Mouse (Mus musculus) hindbrain, embryonic 15.5 days (tissue): Measurements from ENCODE around the gene Cntn2. TPM values are rescaled to one million over a fixed set of nuclear protein-coding genes. Genes with fewer than 3 reads are reported as not detected.

ENCODE experiments used
- ATAC-seq: fragments of 200-750 bp; cut with Nextera tagmentation; 2 replicates; pipeline ENCODE4 v1.8.0; 2017; ENCODE audit warnings: low read depth, moderate number of reproducible peaks, moderate TSS enrichment; ENCODE audit not compliant: low FRiP score
- H3K27ac ChIP-seq: fragments of 300-500 bp; sonication (generic); replicated peaks from 2 replicates; pipeline ENCODE4 v1.5.1; 2015; ENCODE audit warnings: mild to moderate bottlenecking, inconsistent platforms
- H3K27me3 ChIP-seq: fragments of 300-500 bp; sonication (generic); 2 replicates; pipeline ENCODE4 v1.6.1; 2015; ENCODE audit warnings: control low read depth, inconsistent platforms
- H3K36me3 ChIP-seq: fragments of 300-500 bp; sonication (generic); 2 replicates; pipeline ENCODE4 v1.6.1; 2015; ENCODE audit warnings: control low read depth, inconsistent platforms
- H3K4me1 ChIP-seq: fragments of 300-500 bp; sonication (generic); replicated peaks from 2 replicates; pipeline ENCODE4 v1.6.1; 2015; ENCODE audit warnings: control low read depth, inconsistent platforms
- H3K4me2 ChIP-seq: fragments of 300-500 bp; sonication (generic); 2 replicates; pipeline ENCODE4 v1.6.1; 2015; ENCODE audit warnings: moderate library complexity, mild to moderate bottlenecking, inconsistent platforms
- H3K4me3 ChIP-seq: fragments of 300-500 bp; sonication (generic); 2 replicates; pipeline ENCODE4 v1.5.1; 2015; ENCODE audit warnings: mild to moderate bottlenecking, inconsistent platforms
- H3K9ac ChIP-seq: fragments of 300-500 bp; sonication (generic); 2 replicates; pipeline ENCODE4 v1.6.1; 2015; ENCODE audit warnings: inconsistent platforms
- H3K9me3 ChIP-seq: fragments of 300-500 bp; sonication (generic); 2 replicates; pipeline ENCODE4 v1.6.1; 2016; ENCODE audit warnings: control low read depth, inconsistent platforms
- WGBS: fragments of 180-500 bp; shearing (Covaris S2); methylation state at CpG from one replicate; pipeline ENCODE4 v1.1.7; 2015; 5-methylcytosine and 5-hydroxymethylcytosine counted together
- polyA plus RNA-seq: library from polyadenylated mRNA; unstranded; fragments of >200 nt; fragmentation: Nextera tagmentation; extraction: Ambion mirVana; gene quantifications from 2 replicates; pipeline ENCODE4 v1.2.1, GENCODE M21; 2015

The Cntn2 gene
- polyA plus RNA-seq, 1 experiment from 2014 or later: 28.2 TPM

- H3K9me3 ChIP-seq: no peaks in the 10 kb centered on the region
- H3K4me2 ChIP-seq: no peak overlapping the region
- peaks cover 7% of the 10 kb centered on the region; the same call in 1 of the 2 replicates for H3K36me3 ChIP-seq
- H3K27ac ChIP-seq: 0 out of 2 replicates have a peak overlapping the region, but pooled peaks have one; percentile 69
- no peak overlapping the region for H3K4me3 ChIP-seq
- no peak for ATAC-seq
- H3K4me1 ChIP-seq: peaks cover 17% of the 10 kb centered on the region
- no peaks in the 10 kb centered on the region for H3K27me3 ChIP-seq
- H3K9ac ChIP-seq: no peak overlapping the region
- WGBS: 91% methylated on average over 8 of the region's 8 CpGs
Observed at GRCm38 (mm10) chr1:132570906-132571305, 27.9 kb upstream of the Cntn2 start.

GRCm38 (mm10) chr1:132570068-132570780 is 27.2 kb upstream of the Cntn2 start:
- H3K4me1 ChIP-seq: peaks cover 17% of the 10 kb centered on the region
- no peak for ATAC-seq
- H3K4me3 ChIP-seq: no peak overlapping the region
- no peak overlapping the region for H3K9ac ChIP-seq
- WGBS: 88% methylated on average over 15 of the region's 15 CpGs
- H3K27ac ChIP-seq: peak overlapping the region; percentile 69
- no peaks in the 10 kb centered on the region for H3K9me3 ChIP-seq
- no peak overlapping the region for H3K4me2 ChIP-seq
- H3K27me3 ChIP-seq: no peaks in the 10 kb centered on the region
- H3K36me3 ChIP-seq: peaks cover 7% of the 10 kb centered on the region; the same call in 1 of the 2 replicates

- peak overlapping the region; percentile 69 for H3K27ac ChIP-seq
- no peak overlapping the region for H3K4me3 ChIP-seq
- WGBS: 61% methylated on average over 9 of the region's 9 CpGs
- peak; percentile 41; the same call in 1 of the 2 replicates for ATAC-seq
- no peaks in the 10 kb centered on the region for H3K9me3 ChIP-seq
- H3K4me2 ChIP-seq: no peak overlapping the region
- peaks cover 17% of the 10 kb centered on the region for H3K4me1 ChIP-seq
- H3K36me3 ChIP-seq: peaks cover 7% of the 10 kb centered on the region; the same call in 1 of the 2 replicates
- no peak overlapping the region for H3K9ac ChIP-seq
- no peaks in the 10 kb centered on the region for H3K27me3 ChIP-seq
Observed at GRCm38 (mm10) chr1:132569516-132569915, 26.5 kb upstream of the Cntn2 start.

- WGBS: 82% methylated on average over 11 of the region's 11 CpGs
Observed at GRCm38 (mm10) chr1:132567336-132568125, 24.5 kb upstream of the Cntn2 start.

GRCm38 (mm10) chr1:132565766-132566165 is 22.7 kb upstream of the Cntn2 start:
- no peak for ATAC-seq
- WGBS: 62% methylated on average over 7 of the region's 7 CpGs
- Histone ChIP-seq H3K27ac (0 out of 2 replicates have a peak overlapping the region, but pooled peaks have one; percentile 10), H3K36me3 (no peaks in the 10 kb centered on the region), H3K27me3 (no peaks in the 10 kb centered on the region), H3K9ac (no peak overlapping the region), H3K9me3 (no peaks in the 10 kb centered on the region), H3K4me2 (no peak overlapping the region), H3K4me1 (peaks cover 35% of the 10 kb centered on the region), H3K4me3 (no peak overlapping the region)

More at GRCm38 (mm10) chr1:132567336-132568125, 24.5 kb upstream of the Cntn2 start:
- Histone ChIP-seq H3K9me3 (no peaks in the 10 kb centered on the region), H3K27me3 (no peaks in the 10 kb centered on the region), H3K4me1 (peaks cover 20% of the 10 kb centered on the region), H3K36me3 (no peaks in the 10 kb centered on the region), H3K27ac (no peak overlapping the region), H3K4me2 (no peak overlapping the region), H3K4me3 (no peak overlapping the region), H3K9ac (no peak overlapping the region)
- ATAC-seq: no peak

GRCm38 (mm10) chr1:132564946-132565345 is 21.9 kb upstream of the Cntn2 start:
- H3K4me1 ChIP-seq: peaks cover 34% of the 10 kb centered on the region
- no peak overlapping the region for H3K9ac ChIP-seq
- 30% methylated on average over 6 of the region's 6 CpGs for WGBS
- no peak overlapping the region for H3K4me2 ChIP-seq
- H3K9me3 ChIP-seq: no peaks in the 10 kb centered on the region
- no peak overlapping the region for H3K27ac ChIP-seq
- H3K4me3 ChIP-seq: no peak overlapping the region
- ATAC-seq: no peak
- no peaks in the 10 kb centered on the region for H3K27me3 ChIP-seq
- H3K36me3 ChIP-seq: no peaks in the 10 kb centered on the region

- Histone ChIP-seq H3K4me1 (peaks cover 49% of the 10 kb centered on the region), H3K9me3 (no peaks in the 10 kb centered on the region), H3K27ac (peak overlapping the region; percentile 73), H3K27me3 (no peaks in the 10 kb centered on the region), H3K4me2 (no peak overlapping the region), H3K9ac (no peak overlapping the region), H3K4me3 (no peak overlapping the region), H3K36me3 (no peaks in the 10 kb centered on the region)
- ATAC-seq: 0 out of 2 replicates have a peak, but pooled peaks have one; percentile 35
- WGBS: 12% methylated on average over 10 of the region's 10 CpGs
Observed at GRCm38 (mm10) chr1:132562337-132562795, 19.3 kb upstream of the Cntn2 start.

- H3K27ac ChIP-seq: peak overlapping the region; percentile 73; the same call in 1 of the 2 replicates
- WGBS: 47% methylated on average over 8 of the region's 8 CpGs
- H3K4me1 ChIP-seq: peaks cover 50% of the 10 kb centered on the region
- no peaks in the 10 kb centered on the region for H3K36me3 ChIP-seq
- H3K9ac ChIP-seq: no peak overlapping the region
- ATAC-seq: no peak
- no peaks in the 10 kb centered on the region for H3K27me3 ChIP-seq
- H3K4me3 ChIP-seq: no peak overlapping the region
- no peaks in the 10 kb centered on the region for H3K9me3 ChIP-seq
- H3K4me2 ChIP-seq: no peak overlapping the region
Observed at GRCm38 (mm10) chr1:132560907-132561700, 18.0 kb upstream of the Cntn2 start.

GRCm38 (mm10) chr1:132559045-132559444 is 16.0 kb upstream of the Cntn2 start:
- no peaks in the 10 kb centered on the region for H3K36me3 ChIP-seq
- ATAC-seq: no peak
- peaks cover 50% of the 10 kb centered on the region for H3K4me1 ChIP-seq
- H3K9ac ChIP-seq: no peak overlapping the region
- no peak overlapping the region for H3K4me3 ChIP-seq
- H3K9me3 ChIP-seq: no peaks in the 10 kb centered on the region
- H3K4me2 ChIP-seq: no peak overlapping the region
- peak overlapping the region; percentile 74 for H3K27ac ChIP-seq
- H3K27me3 ChIP-seq: no peaks in the 10 kb centered on the region
- 6% methylated on average over 6 of the region's 6 CpGs for WGBS

- Histone ChIP-seq H3K4me2 (no peak overlapping the region), H3K9me3 (no peaks in the 10 kb centered on the region), H3K4me1 (peaks cover 50% of the 10 kb centered on the region), H3K4me3 (no peak overlapping the region), H3K36me3 (no peaks in the 10 kb centered on the region), H3K27ac (peak overlapping the region; percentile 74), H3K27me3 (no peaks in the 10 kb centered on the region), H3K9ac (no peak overlapping the region)
- 7% methylated on average over 9 of the region's 9 CpGs for WGBS
- peak; percentile 74 for ATAC-seq
Observed at GRCm38 (mm10) chr1:132557901-132558631, 15.0 kb upstream of the Cntn2 start.

- H3K27me3 ChIP-seq: no peaks in the 10 kb centered on the region
- no peaks in the 10 kb centered on the region for H3K9me3 ChIP-seq
- no peak overlapping the region for H3K9ac ChIP-seq
- peaks cover 41% of the 10 kb centered on the region for H3K4me1 ChIP-seq
- no peak overlapping the region for H3K4me3 ChIP-seq
- ATAC-seq: no peak
- peak overlapping the region; percentile 86; the same call in 1 of the 2 replicates for H3K27ac ChIP-seq
- H3K4me2 ChIP-seq: peak overlapping the region; percentile 77; the same call in 1 of the 2 replicates
- no peaks in the 10 kb centered on the region for H3K36me3 ChIP-seq
- WGBS: 51% methylated on average over 8 of the region's 8 CpGs
Observed at GRCm38 (mm10) chr1:132543789-132544188, 733 bp upstream of the Cntn2 start.
